Mouse (Mus musculus) liver, embryonic 15.5 days (tissue): ENCODE data around the gene Mlana. TPM values are rescaled to one million over a fixed set of nuclear protein-coding genes. Genes with fewer than 3 reads are reported as not detected.
A peak's percentile ranks its signal among the peaks of the same experiment; 100 is the strongest.

Source experiments
- ATAC-seq: fragments of 200-750 bp; cut with Nextera tagmentation; 2 replicates; pipeline ENCODE4 v1.8.0; 2017; ENCODE audit warnings: moderate number of reproducible peaks, mild to moderate bottlenecking, moderate library complexity; ENCODE audit not compliant: insufficient read depth
- H3K27ac ChIP-seq: fragments of 300-500 bp; sonication (generic); replicated peaks from 2 replicates; pipeline ENCODE4 v1.5.1; 2015; ENCODE audit warnings: mild to moderate bottlenecking, inconsistent platforms
- H3K27me3 ChIP-seq: fragments of 300-500 bp; sonication (generic); 2 replicates; pipeline ENCODE4 v1.6.1; 2015; ENCODE audit warnings: mild to moderate bottlenecking, inconsistent platforms
- H3K36me3 ChIP-seq: fragments of 300-500 bp; sonication (generic); replicated peaks from 2 replicates; pipeline ENCODE4 v1.6.1; 2015; ENCODE audit warnings: moderate library complexity, mild to moderate bottlenecking, inconsistent platforms
- H3K4me1 ChIP-seq: fragments of 300-500 bp; sonication (generic); replicated peaks from 2 replicates; pipeline ENCODE4 v1.6.1; 2015; ENCODE audit warnings: inconsistent platforms
- H3K4me2 ChIP-seq: fragments of 300-500 bp; sonication (generic); 2 replicates; pipeline ENCODE4 v1.6.1; 2015; ENCODE audit warnings: moderate library complexity, mild to moderate bottlenecking, inconsistent platforms
- H3K4me3 ChIP-seq: fragments of 300-500 bp; sonication (generic); replicated peaks from 2 replicates; pipeline ENCODE4 v1.5.1; 2015; ENCODE audit warnings: mild to moderate bottlenecking, inconsistent platforms
- H3K9ac ChIP-seq: fragments of 300-500 bp; sonication (generic); 2 replicates; pipeline ENCODE4 v1.6.1; 2015; ENCODE audit warnings: moderate library complexity, mild to moderate bottlenecking, inconsistent platforms
- H3K9me3 ChIP-seq: fragments of 300-500 bp; sonication (generic); replicated peaks from 2 replicates; pipeline ENCODE4 v1.6.1; 2016; ENCODE audit warnings: inconsistent platforms
- WGBS: fragments of 180-500 bp; shearing (Covaris S2); methylation state at CpG from one replicate; pipeline ENCODE4 v1.1.7; 2015; ENCODE audit warnings: mixed read lengths; ENCODE audit not compliant: insufficient replicate concordance; 5-methylcytosine and 5-hydroxymethylcytosine counted together
- polyA plus RNA-seq: library from polyadenylated mRNA; unstranded; fragments of >200 nt; fragmentation: Nextera tagmentation; extraction: Ambion mirVana; gene quantifications from 2 replicates; pipeline ENCODE4 v1.2.1, GENCODE M21; 2015

Gene Mlana
- not detected in 2 replicates for polyA plus RNA-seq

DNA sequence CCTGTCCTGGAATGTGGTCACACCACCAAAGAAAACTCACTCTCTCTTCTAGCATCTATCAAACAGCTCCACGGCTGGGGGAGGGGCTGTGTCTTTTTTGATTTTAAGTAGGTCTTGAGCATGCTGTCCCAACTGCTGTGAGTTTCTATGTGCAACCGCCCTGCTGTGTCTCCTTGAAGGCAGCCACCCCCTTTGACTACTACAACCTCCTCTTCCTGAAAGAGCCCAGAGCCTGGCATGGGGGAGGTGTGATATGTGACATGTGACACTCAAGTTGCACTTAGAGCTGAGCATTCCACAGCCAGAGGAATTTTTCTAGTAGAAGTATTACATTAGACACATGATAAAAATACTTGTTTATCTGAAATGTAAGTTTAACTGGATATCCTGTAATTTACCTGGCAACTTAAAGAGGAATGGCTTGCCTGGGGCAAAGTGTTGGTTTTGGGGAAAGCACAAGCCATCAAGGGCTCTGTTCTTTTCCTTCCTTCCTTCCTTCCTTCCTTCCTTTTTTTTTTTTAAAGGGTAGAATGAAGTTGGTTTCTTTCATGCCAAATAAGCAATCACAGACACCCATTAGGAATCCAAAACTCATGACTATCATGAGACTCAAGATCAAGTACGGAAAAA lies at the start of gene Mlana:
Gene Mlana (plus strand): TSS at position 580 of the 630 bp plus-strand sequence.
- Histone ChIP-seq H3K4me2 (no peak within 1 kb of the TSS), H3K4me1 (no peaks in the 10 kb centered on the region), H3K9me3 (no peaks in the 10 kb centered on the region), H3K36me3 (no peaks in the 10 kb centered on the region), H3K9ac (no peak within 1 kb of the TSS), H3K27me3 (no peaks in the 10 kb centered on the region), H3K27ac (no peak within 1 kb of the TSS), H3K4me3 (no peak within 1 kb of the TSS)
- no peak for ATAC-seq
- 45% methylated on average over 3 of the region's 3 CpGs for WGBS

DNA sequence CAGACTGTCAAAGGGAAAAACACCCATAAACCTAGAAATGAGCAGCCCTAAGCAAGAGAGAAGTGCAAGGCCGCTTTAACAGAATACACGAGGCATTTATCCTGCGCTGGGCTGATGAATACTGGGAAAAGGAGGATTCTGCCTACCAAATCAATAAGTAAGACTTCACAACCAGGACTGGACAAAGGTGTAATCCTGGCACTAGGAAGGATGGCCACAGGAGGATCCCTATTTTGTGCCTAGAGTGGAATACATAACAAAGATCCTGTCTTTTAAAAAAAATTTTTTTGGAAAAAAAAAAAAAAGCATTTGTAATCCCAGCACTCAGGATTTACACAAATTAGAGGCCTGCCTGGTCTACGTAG lies 49.1 kb upstream of the Mlana start:
- WGBS: 34% methylated on average over 4 of the region's 4 CpGs
- peak overlapping the region; percentile 83 for H3K4me3 ChIP-seq

DNA sequence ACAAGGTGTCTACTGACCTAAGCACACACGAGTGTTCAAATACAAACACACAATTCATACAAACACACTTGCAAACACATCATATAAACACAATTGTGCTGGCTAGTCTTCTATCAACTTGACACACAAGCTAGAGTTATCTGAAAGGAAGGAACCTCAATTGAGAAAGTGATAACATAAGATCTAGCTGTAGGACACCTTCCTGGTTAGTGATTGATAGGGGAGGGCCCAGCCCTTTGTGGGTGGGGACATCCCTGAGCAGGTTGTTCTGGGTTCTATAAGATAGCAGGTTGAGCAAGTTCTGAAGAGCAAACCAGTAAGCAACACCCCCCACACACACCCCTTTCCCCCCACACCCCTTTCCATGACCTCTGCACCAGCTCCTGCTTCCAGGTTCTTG lies 47.9 kb upstream of the Mlana start:
- peaks cover 15% of the 10 kb centered on the region for H3K36me3 ChIP-seq
- no peak overlapping the region for H3K9ac ChIP-seq
- ATAC-seq: peak; percentile 71
- no peak overlapping the region for H3K4me3 ChIP-seq
- H3K4me1 ChIP-seq: peaks cover 38% of the 10 kb centered on the region
- peak overlapping the region; percentile 46 for H3K4me2 ChIP-seq
- WGBS: 59% methylated on average over 1 of the region's 1 CpGs
- peak overlapping the region; percentile 81 for H3K27ac ChIP-seq
- H3K9me3 ChIP-seq: no peaks in the 10 kb centered on the region
- H3K27me3 ChIP-seq: peaks cover 8% of the 10 kb centered on the region; the same call in 1 of the 2 replicates

More for the DNA sequence above, 49.1 kb upstream of the Mlana start:
- peak overlapping the region; percentile 85; the same call in 1 of the 2 replicates for H3K9ac ChIP-seq
- ATAC-seq: no peak
- H3K9me3 ChIP-seq: no peaks in the 10 kb centered on the region
- peak overlapping the region; percentile 72 for H3K4me2 ChIP-seq
- H3K36me3 ChIP-seq: peaks cover 23% of the 10 kb centered on the region
- H3K27ac ChIP-seq: peak overlapping the region; percentile 81
- peaks cover 38% of the 10 kb centered on the region for H3K4me1 ChIP-seq
- peaks cover 4% of the 10 kb centered on the region; the same call in 1 of the 2 replicates for H3K27me3 ChIP-seq

DNA sequence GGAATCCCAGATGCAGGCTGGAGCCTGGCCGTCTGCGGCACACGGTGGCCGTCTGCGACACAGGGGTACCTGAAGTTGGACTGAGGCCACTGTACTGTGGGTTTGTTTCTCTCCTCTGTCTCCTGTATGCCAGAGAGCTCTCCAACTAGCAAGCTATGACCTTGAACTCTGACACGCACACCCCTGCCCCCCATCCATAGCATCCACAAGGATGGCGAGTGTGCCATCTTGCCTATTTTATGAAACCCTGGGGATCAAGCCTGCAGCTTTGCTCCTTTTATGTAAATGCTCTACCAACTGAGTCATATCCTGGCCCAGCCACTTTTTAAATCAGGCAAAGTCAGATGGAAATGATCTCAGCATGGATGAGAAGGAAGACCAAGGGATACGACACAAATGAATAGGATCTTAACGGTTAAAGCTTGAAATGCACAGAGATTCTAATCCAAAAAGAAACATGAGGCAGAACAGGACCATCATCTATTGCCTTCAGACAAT lies 43.8 kb upstream of the Mlana start:
- H3K9ac ChIP-seq: no peak overlapping the region
- H3K27me3 ChIP-seq: peaks cover 27% of the 10 kb centered on the region
- no peak overlapping the region for H3K27ac ChIP-seq
- no peaks in the 10 kb centered on the region for H3K36me3 ChIP-seq
- no peak overlapping the region for H3K4me3 ChIP-seq
- H3K4me1 ChIP-seq: peaks cover 20% of the 10 kb centered on the region
- ATAC-seq: no peak
- H3K4me2 ChIP-seq: no peak overlapping the region
- WGBS: 84% methylated on average over 9 of the region's 9 CpGs
- no peaks in the 10 kb centered on the region for H3K9me3 ChIP-seq

DNA sequence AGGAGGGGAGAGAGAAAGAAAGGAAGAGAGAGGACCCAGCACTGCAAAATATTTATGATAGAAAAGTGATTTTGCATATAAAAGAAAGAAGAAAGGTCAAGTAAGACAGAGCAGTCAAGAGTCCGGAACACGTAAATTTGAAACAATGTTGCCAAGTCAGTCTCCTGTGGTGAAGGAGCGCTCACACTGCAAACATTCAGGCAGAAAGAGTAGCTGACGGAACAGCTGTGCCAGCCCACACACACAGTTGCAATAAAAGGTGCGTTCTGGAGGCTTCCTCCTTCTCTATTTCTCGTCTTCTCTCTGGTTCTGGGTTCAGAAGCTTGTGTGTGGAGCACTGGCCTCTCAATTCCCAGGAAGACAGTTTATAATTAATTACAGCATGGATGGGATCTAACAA lies 42.5 kb upstream of the Mlana start:
- H3K4me2 ChIP-seq: no peak overlapping the region
- H3K9ac ChIP-seq: no peak overlapping the region
- peaks cover 6% of the 10 kb centered on the region for H3K4me1 ChIP-seq
- no peaks in the 10 kb centered on the region for H3K36me3 ChIP-seq
- no peak overlapping the region for H3K27ac ChIP-seq
- H3K4me3 ChIP-seq: no peak overlapping the region
- H3K9me3 ChIP-seq: no peaks in the 10 kb centered on the region
- ATAC-seq: no peak
- WGBS: 52% methylated on average over 6 of the region's 6 CpGs
- peaks cover 27% of the 10 kb centered on the region for H3K27me3 ChIP-seq

DNA sequence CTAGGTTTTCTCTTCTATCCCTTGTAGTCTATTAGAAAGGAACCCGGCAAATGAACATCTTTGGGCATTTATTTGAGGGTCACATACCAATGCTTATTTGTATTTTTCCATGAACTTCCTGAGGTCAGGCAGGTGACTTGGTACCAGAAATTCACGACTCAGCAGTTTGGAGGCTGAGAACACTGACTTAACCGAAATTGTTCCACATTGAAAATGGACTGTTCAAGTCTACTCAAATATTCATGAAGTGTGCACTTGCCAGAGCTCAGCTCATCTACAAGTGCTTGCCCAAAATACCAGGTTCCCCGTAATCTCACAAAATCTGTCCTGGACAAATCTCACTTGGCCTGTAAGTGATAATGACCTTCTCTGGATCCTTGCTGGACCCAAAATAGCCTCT lies 41.6 kb upstream of the Mlana start:
- no peak overlapping the region for H3K4me2 ChIP-seq
- no peaks in the 10 kb centered on the region for H3K36me3 ChIP-seq
- H3K4me1 ChIP-seq: no peaks in the 10 kb centered on the region
- no peak overlapping the region for H3K9ac ChIP-seq
- no peak overlapping the region for H3K27ac ChIP-seq
- no peak overlapping the region for H3K4me3 ChIP-seq
- 62% methylated on average over 4 of the region's 4 CpGs for WGBS
- no peaks in the 10 kb centered on the region for H3K9me3 ChIP-seq
- H3K27me3 ChIP-seq: peaks cover 27% of the 10 kb centered on the region
- no peak for ATAC-seq

DNA sequence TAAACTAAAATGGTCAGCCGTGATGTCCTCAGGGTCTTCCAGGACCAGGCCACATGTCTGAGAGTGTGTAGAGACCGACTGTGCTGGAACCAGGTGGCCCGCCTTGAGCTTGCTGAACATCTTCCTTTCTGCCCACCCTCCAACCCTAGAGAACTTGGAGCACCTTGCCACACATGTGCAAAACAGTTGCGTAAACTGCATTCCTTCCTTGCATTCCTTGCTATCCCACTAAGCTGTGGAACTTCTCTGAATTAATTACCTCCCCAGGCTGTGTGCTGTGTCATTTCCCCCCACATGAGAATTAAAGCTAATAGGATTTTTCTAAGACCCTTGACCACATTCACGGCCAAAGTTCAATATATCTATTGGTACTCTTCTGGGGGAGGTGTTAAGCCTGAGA lies 41.0 kb upstream of the Mlana start:
- Histone ChIP-seq H3K36me3 (no peaks in the 10 kb centered on the region), H3K4me2 (no peak overlapping the region), H3K9me3 (no peaks in the 10 kb centered on the region), H3K27ac (no peak overlapping the region), H3K9ac (no peak overlapping the region), H3K27me3 (peaks cover 28% of the 10 kb centered on the region), H3K4me1 (no peaks in the 10 kb centered on the region), H3K4me3 (no peak overlapping the region)
- 71% methylated on average over 5 of the region's 5 CpGs for WGBS
- no peak for ATAC-seq

DNA sequence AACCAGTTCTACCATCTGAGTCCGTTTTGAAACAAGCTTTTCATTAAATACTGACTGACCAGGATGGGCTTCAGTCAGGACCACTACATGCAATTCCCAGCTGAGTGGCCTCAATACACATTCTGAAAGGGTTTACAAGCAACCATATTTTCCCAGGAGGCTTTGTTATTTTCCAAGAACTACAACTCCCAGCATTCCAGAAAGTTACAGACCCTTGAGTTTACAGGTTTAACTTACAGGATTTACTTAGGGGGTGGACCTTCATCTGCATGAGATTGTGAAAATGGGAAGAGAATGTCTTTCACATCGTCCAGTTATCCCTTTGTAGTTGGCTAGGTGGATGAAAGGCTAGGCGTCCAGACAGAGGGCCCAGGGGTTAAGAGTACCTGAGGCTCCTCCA lies 40.6 kb upstream of the Mlana start:
- Histone ChIP-seq H3K36me3 (no peaks in the 10 kb centered on the region), H3K27ac (no peak overlapping the region), H3K9me3 (no peaks in the 10 kb centered on the region), H3K9ac (no peak overlapping the region), H3K27me3 (peaks cover 29% of the 10 kb centered on the region), H3K4me3 (no peak overlapping the region), H3K4me1 (0 out of 2 replicates have a peak, but pooled peaks cover 2% of the 10 kb centered on the region), H3K4me2 (no peak overlapping the region)
- no peak for ATAC-seq
- WGBS: 42% methylated on average over 3 of the region's 3 CpGs

DNA sequence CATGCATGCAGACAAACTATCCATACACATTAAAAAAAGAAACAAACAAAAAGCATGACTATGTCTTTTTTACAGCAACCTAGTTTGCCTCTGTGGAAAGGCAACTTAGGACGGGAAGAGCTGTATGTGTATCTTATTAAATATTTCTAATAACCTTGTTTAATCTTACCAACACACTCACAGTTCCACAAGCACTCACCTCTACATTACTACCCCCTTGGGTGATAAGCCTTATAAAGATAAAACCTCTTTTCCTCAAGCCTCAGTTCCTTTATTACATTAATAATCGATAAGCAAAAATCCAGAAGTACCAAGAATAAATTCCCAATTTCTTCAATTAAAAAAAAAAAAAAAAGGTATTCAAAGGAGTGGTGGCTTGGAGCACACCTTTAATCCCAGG lies 40.1 kb upstream of the Mlana start:
- Histone ChIP-seq H3K4me2 (no peak overlapping the region), H3K9me3 (no peaks in the 10 kb centered on the region), H3K27me3 (peaks cover 29% of the 10 kb centered on the region), H3K36me3 (no peaks in the 10 kb centered on the region), H3K4me1 (0 out of 2 replicates have a peak, but pooled peaks cover 4% of the 10 kb centered on the region), H3K4me3 (no peak overlapping the region), H3K27ac (no peak overlapping the region), H3K9ac (no peak overlapping the region)
- 54% methylated on average over 2 of the region's 2 CpGs for WGBS
- no peak for ATAC-seq

DNA sequence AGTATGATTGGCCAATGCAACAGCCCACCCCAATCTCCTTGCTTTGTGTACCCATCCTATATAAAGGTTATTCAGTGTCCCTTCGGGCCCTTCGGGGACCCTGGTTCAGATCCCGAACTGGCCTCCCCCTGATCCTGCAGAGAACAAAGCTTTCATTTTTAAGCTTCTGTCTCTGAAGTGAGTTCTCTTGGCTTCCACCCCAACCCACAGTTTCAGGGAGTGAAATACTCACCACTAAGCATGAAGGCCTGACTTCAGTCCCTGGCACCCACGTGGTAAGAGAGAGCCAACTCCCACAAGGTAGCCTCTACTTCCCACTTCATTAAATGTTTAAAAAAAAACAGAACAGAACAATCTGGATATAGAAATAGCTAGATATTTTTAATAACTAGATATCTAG lies 38.8 kb upstream of the Mlana start:
- H3K9ac ChIP-seq: no peak overlapping the region

DNA sequence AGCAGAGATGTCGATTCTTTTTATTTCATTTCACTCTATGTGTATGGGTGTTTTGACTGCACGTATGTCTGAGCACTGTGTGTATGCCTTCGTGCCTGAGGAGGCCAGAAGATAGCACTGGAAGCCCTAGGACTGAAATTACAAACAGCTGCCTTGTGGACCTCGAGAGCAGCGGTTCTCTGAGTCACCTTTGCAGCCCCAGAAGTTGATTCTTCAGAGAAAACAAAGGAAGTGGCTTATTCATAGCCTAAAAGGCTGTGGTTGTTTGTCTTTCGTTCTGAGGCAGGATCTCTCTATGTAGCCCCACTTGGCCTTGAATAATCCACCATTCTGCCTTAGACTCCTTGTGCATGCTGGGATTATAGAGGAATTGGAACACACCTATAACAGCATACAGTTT lies 37.9 kb upstream of the Mlana start:
- Histone ChIP-seq H3K27ac (no peak overlapping the region), H3K27me3 (peaks cover 21% of the 10 kb centered on the region), H3K36me3 (no peaks in the 10 kb centered on the region), H3K9me3 (no peaks in the 10 kb centered on the region), H3K4me2 (no peak overlapping the region), H3K9ac (no peak overlapping the region), H3K4me3 (no peak overlapping the region), H3K4me1 (0 out of 2 replicates have a peak, but pooled peaks cover 4% of the 10 kb centered on the region)
- WGBS: 40% methylated on average over 6 of the region's 6 CpGs
- ATAC-seq: no peak

More for the DNA sequence above, 38.8 kb upstream of the Mlana start:
- ATAC-seq: no peak
- 0 out of 2 replicates have a peak, but pooled peaks cover 4% of the 10 kb centered on the region for H3K4me1 ChIP-seq
- peaks cover 23% of the 10 kb centered on the region for H3K27me3 ChIP-seq
- no peaks in the 10 kb centered on the region for H3K9me3 ChIP-seq
- H3K4me2 ChIP-seq: no peak overlapping the region
- H3K27ac ChIP-seq: no peak overlapping the region
- H3K4me3 ChIP-seq: no peak overlapping the region
- H3K36me3 ChIP-seq: no peaks in the 10 kb centered on the region
- WGBS: 79% methylated on average over 4 of the region's 4 CpGs
